Mouse (Mus musculus): ENCODE results near the gene Tdrd1. TPM values are rescaled to one million over a fixed set of nuclear protein-coding genes. Genes with fewer than 3 reads are reported as not detected.

Tdrd1 gene
- polyA plus RNA-seq, 1 experiment: not detected

DNA sequence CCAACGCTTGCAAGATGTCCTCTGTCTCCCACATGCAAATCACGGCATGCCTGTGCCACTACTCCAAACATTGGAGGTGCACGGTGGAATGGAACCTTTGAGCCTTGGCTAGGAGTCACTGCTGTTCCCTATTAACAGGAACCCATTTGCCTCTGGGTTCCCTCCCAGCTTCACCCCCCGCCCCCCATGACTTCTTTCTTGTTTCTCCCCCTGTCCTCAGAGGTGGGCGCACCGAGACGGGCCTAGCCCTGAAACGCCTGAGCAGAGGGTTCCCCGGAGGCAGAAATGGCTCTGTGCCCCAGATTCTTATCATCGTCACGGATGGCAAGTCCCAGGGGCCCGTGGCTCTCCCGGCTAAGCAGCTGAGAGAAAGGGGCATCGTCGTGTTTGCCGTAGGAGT, 71.6 kb downstream of the Tdrd1 start:
- no peak for TF ChIP-seq TCF12 (IDR thresholded peaks at IDR 0.05; ENCODE audit: insufficient read depth, poor library complexity, severe bottlenecking)
- TF ChIP-seq MYOD1 (IDR thresholded peaks at IDR 0.05; ENCODE audit: control insufficient read depth in 1 of 3, insufficient read length in 2 of 3, low read depth in 2 of 3): no peak
- TF ChIP-seq POLR2A (IDR thresholded peaks at IDR 0.05; ENCODE audit: insufficient read length, low read depth): no peak
- TF ChIP-seq TCF3 (IDR thresholded peaks at IDR 0.05; ENCODE audit: insufficient read length, low read depth): no peak
- TF ChIP-seq MAX (IDR thresholded peaks at IDR 0.05; ENCODE audit: low read depth): no peak
- TF ChIP-seq REST (IDR thresholded peaks at IDR 0.05; ENCODE audit: insufficient read depth, insufficient read length): no peak
- H3K79me2 ChIP-seq (ENCODE audit: control insufficient read depth, insufficient read depth): no peaks in the 10 kb centered on the region
- H3K4me3 ChIP-seq: no peak overlapping the region
- H3ac ChIP-seq (ENCODE audit: control insufficient read depth, insufficient read length): no peak overlapping the region
- no peak overlapping the region for H3K4me2 ChIP-seq (ENCODE audit: low read depth)
- no peaks in the 10 kb centered on the region for H3K36me3 ChIP-seq (ENCODE audit: control insufficient read depth, insufficient read depth)
- peaks cover 10% of the 10 kb centered on the region for H3K27me3 ChIP-seq (ENCODE audit: control insufficient read depth, insufficient read depth, insufficient read length)

GRCm38 (mm10) chr19:56904095-56904494, 78.1 kb downstream of the Tdrd1 start:
- Histone ChIP-seq H3K36me3 (ENCODE audit: control insufficient read depth, insufficient read depth) (no peaks in the 10 kb centered on the region), H3K27me3 (ENCODE audit: control insufficient read depth, insufficient read depth, insufficient read length) (peaks cover 10% of the 10 kb centered on the region), H3K79me2 (ENCODE audit: control insufficient read depth, insufficient read depth) (no peaks in the 10 kb centered on the region), H3K4me2 (ENCODE audit: low read depth) (no peak overlapping the region), H3K4me3 (no peak overlapping the region), H3ac (ENCODE audit: control insufficient read depth, insufficient read length) (no peak overlapping the region)
- no peak for TF ChIP-seq SRF (IDR thresholded peaks at IDR 0.05; ENCODE audit: control insufficient read depth, insufficient read length, low read depth)
- no peak for TF ChIP-seq USF1 (IDR thresholded peaks at IDR 0.05; ENCODE audit: low read depth)
- TF ChIP-seq TCF12 (IDR thresholded peaks at IDR 0.05; ENCODE audit: insufficient read depth, poor library complexity, severe bottlenecking): no peak
- no peak for TF ChIP-seq TCF3 (IDR thresholded peaks at IDR 0.05; ENCODE audit: insufficient read length, low read depth)
- TF ChIP-seq POLR2AphosphoS2 (IDR thresholded peaks at IDR 0.05; ENCODE audit: insufficient read length, low read depth): no peak
- TF ChIP-seq MYOD1 (IDR thresholded peaks at IDR 0.05; ENCODE audit: control insufficient read depth in 1 of 3, insufficient read length in 2 of 3, low read depth in 2 of 3): no peak
- TF ChIP-seq E2F4 (IDR thresholded peaks at IDR 0.05; ENCODE audit: insufficient read depth): no peak
- TF ChIP-seq MYOG (IDR thresholded peaks at IDR 0.05; ENCODE audit: control insufficient read depth in 1 of 3, insufficient read depth in 1 of 3, insufficient read length in 2 of 3, low read depth in 2 of 3): no peak
- no peak for TF ChIP-seq CEBPB (IDR thresholded peaks at IDR 0.05; ENCODE audit: insufficient read depth, poor library complexity, severe bottlenecking)
- TF ChIP-seq MAX (IDR thresholded peaks at IDR 0.05; ENCODE audit: low read depth): no peak
- no peak for TF ChIP-seq POLR2A (IDR thresholded peaks at IDR 0.05; ENCODE audit: insufficient read length, low read depth)
- no peak for TF ChIP-seq REST (IDR thresholded peaks at IDR 0.05; ENCODE audit: insufficient read depth, insufficient read length)

DNA sequence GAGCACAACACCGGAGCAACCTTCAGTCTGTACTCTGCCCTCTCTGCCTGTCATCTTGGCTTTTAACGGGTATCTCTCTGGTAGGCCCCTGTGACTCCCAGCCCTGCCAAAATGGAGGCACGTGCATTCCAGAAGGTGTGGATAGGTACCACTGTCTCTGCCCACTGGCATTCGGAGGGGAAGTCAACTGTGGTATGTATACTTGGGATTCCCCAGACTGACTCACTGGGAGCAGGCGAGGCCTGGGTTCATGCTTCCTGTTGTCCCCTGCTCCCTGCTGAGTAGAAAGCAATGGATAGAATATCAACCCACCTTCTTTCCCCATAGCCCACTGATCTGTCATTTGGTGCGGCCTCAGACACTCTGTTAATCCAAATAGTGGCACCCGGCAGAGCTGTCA, 79.4 kb downstream of the Tdrd1 start:
- no peak for TF ChIP-seq CEBPB (IDR thresholded peaks at IDR 0.05; ENCODE audit: insufficient read depth, poor library complexity, severe bottlenecking)
- TF ChIP-seq MAX (IDR thresholded peaks at IDR 0.05; ENCODE audit: low read depth): no peak
- no peak for TF ChIP-seq SRF (IDR thresholded peaks at IDR 0.05; ENCODE audit: control insufficient read depth, insufficient read length, low read depth)
- TF ChIP-seq MYOG (IDR thresholded peaks at IDR 0.05; ENCODE audit: control insufficient read depth in 1 of 3, insufficient read depth in 1 of 3, insufficient read length in 2 of 3, low read depth in 2 of 3): no peak
- no peak for TF ChIP-seq REST (IDR thresholded peaks at IDR 0.05; ENCODE audit: insufficient read depth, insufficient read length)
- TF ChIP-seq POLR2A (IDR thresholded peaks at IDR 0.05; ENCODE audit: insufficient read length, low read depth): no peak
- TF ChIP-seq MYOD1 (IDR thresholded peaks at IDR 0.05; ENCODE audit: control insufficient read depth in 1 of 3, insufficient read length in 2 of 3, low read depth in 2 of 3): no peak
- TF ChIP-seq E2F4 (IDR thresholded peaks at IDR 0.05; ENCODE audit: insufficient read depth): no peak
- TF ChIP-seq USF1 (IDR thresholded peaks at IDR 0.05; ENCODE audit: low read depth): no peak
- TF ChIP-seq TCF12 (IDR thresholded peaks at IDR 0.05; ENCODE audit: insufficient read depth, poor library complexity, severe bottlenecking): no peak
- H3K79me2 ChIP-seq (ENCODE audit: control insufficient read depth, insufficient read depth): no peaks in the 10 kb centered on the region
- H3K4me2 ChIP-seq (ENCODE audit: low read depth): no peak overlapping the region
- H3K36me3 ChIP-seq (ENCODE audit: control insufficient read depth, insufficient read depth): no peaks in the 10 kb centered on the region
- no peak overlapping the region for H3ac ChIP-seq (ENCODE audit: control insufficient read depth, insufficient read length)
- H3K27me3 ChIP-seq (ENCODE audit: control insufficient read depth, insufficient read depth, insufficient read length): peaks cover 10% of the 10 kb centered on the region
- no peak overlapping the region for H3K4me3 ChIP-seq

- Histone ChIP-seq H3K4me3 (no peak overlapping the region), H3K27me3 (ENCODE audit: control insufficient read depth, insufficient read depth, insufficient read length) (no peaks in the 10 kb centered on the region), H3K79me2 (ENCODE audit: control insufficient read depth, insufficient read depth) (no peaks in the 10 kb centered on the region), H3K4me2 (ENCODE audit: low read depth) (no peak overlapping the region), H3K36me3 (ENCODE audit: control insufficient read depth, insufficient read depth) (no peaks in the 10 kb centered on the region), H3ac (ENCODE audit: control insufficient read depth, insufficient read length) (no peak overlapping the region)
- no peak for TF ChIP-seq TCF12 (IDR thresholded peaks at IDR 0.05; ENCODE audit: insufficient read depth, poor library complexity, severe bottlenecking)
- TF ChIP-seq MYOG (IDR thresholded peaks at IDR 0.05; ENCODE audit: control insufficient read depth in 1 of 3, insufficient read depth in 1 of 3, insufficient read length in 2 of 3, low read depth in 2 of 3): no peak
- TF ChIP-seq MAX (IDR thresholded peaks at IDR 0.05; ENCODE audit: low read depth): no peak
- TF ChIP-seq CEBPB (IDR thresholded peaks at IDR 0.05; ENCODE audit: insufficient read depth, poor library complexity, severe bottlenecking): no peak
- no peak for TF ChIP-seq POLR2AphosphoS2 (IDR thresholded peaks at IDR 0.05; ENCODE audit: insufficient read length, low read depth)
- no peak for TF ChIP-seq TCF3 (IDR thresholded peaks at IDR 0.05; ENCODE audit: insufficient read length, low read depth)
- TF ChIP-seq SRF (IDR thresholded peaks at IDR 0.05; ENCODE audit: control insufficient read depth, insufficient read length, low read depth): no peak
- TF ChIP-seq USF1 (IDR thresholded peaks at IDR 0.05; ENCODE audit: low read depth): no peak
- TF ChIP-seq REST (IDR thresholded peaks at IDR 0.05; ENCODE audit: insufficient read depth, insufficient read length): no peak
- TF ChIP-seq POLR2A (IDR thresholded peaks at IDR 0.05; ENCODE audit: insufficient read length, low read depth): no peak
- TF ChIP-seq MYOD1 (IDR thresholded peaks at IDR 0.05; ENCODE audit: control insufficient read depth in 1 of 3, insufficient read length in 2 of 3, low read depth in 2 of 3): no peak
Observed at GRCm38 (mm10) chr19:56907850-56908249, 81.8 kb downstream of the Tdrd1 start.
